Mouse (Mus musculus) testis, adult 2 months (tissue): ENCODE measurements around the gene Muc3a.

Source experiments
- CTCF ChIP-seq: fragments of 200-500 bp; IDR thresholded peaks from 2 replicates; pipeline ENCODE4 v1.5.1; 2012; ENCODE audit warnings: low read depth, mild to moderate bottlenecking, inconsistent platforms, low read length, moderate library complexity; ENCODE audit not compliant: control insufficient read depth, insufficient read depth, insufficient replicate concordance
- POLR2A ChIP-seq: fragments of 200-500 bp; IDR thresholded peaks from 2 replicates; pipeline ENCODE4 v1.6.1; 2012; ENCODE audit warnings: low read depth, mild to moderate bottlenecking, inconsistent platforms, low read length, moderate library complexity; ENCODE audit not compliant: control insufficient read depth

- TF ChIP-seq POLR2A = no peak
- no peak for TF ChIP-seq CTCF
Observed at GRCm38 (mm10) chr5:137166012-137166411, 46.2 kb downstream of the Muc3a start.
